Mouse (Mus musculus) T-helper 2 cell (primary cell): ENCODE results near the gene Cacna1h.

Source experiments
- in situ Hi-C: fragments of 300-600 bp; cut with MboI, MseI; formaldehyde crosslinking; loops from one replicate; pipeline ENCODE4 v1.15.1; 2025; ENCODE audit warnings: high pct_unique_total_duplicates

Cacna1h gene

GRCm38 (mm10) chr17:25433617-25434606 is at the start of gene Cacna1h:
Gene Cacna1h, minus strand, starts transcription at chr17:25433783.
- in situ Hi-C loops: no loop called here

GRCm38 (mm10) chr17:25482092-25482491 is 48.5 kb upstream of the Cacna1h start:
- in situ Hi-C loops: no loop called here

GRCm38 (mm10) chr17:25480820-25481219 is 47.2 kb upstream of the Cacna1h start:
- in situ Hi-C loops: no loop called here

- in situ Hi-C loops: no loop called here
Observed at GRCm38 (mm10) chr17:25480152-25480551, 46.6 kb upstream of the Cacna1h start.

GRCm38 (mm10) chr17:25475946-25476744 is 42.6 kb upstream of the Cacna1h start:
- in situ Hi-C loops: loop anchor here (5.0 to 10.0 kb wide), 2 partner anchors 81 to 221 kb away; no protein-coding TSS in a partner anchor

- in situ Hi-C loops: loop anchor here (5.0 to 10.0 kb wide), 2 partner anchors 80 to 223 kb away; no protein-coding TSS in a partner anchor
Observed at GRCm38 (mm10) chr17:25474330-25475077, 40.9 kb upstream of the Cacna1h start.

- in situ Hi-C loops: loop anchor here (10.0 kb wide), 1 partner anchor 77 kb away; no protein-coding TSS in a partner anchor
Observed at GRCm38 (mm10) chr17:25472044-25472443, 38.5 kb upstream of the Cacna1h start.

- in situ Hi-C loops: loop anchor here (10.0 kb wide), 1 partner anchor 77 kb away; no protein-coding TSS in a partner anchor
Observed at GRCm38 (mm10) chr17:25471418-25471817, 37.8 kb upstream of the Cacna1h start.

- in situ Hi-C loops: loop anchor here (10.0 kb wide), 1 partner anchor 75 kb away; no protein-coding TSS in a partner anchor
Observed at GRCm38 (mm10) chr17:25469798-25470197, 36.2 kb upstream of the Cacna1h start.

- in situ Hi-C loops: no loop called here
Observed at GRCm38 (mm10) chr17:25468301-25468700, 34.7 kb upstream of the Cacna1h start.

GRCm38 (mm10) chr17:25467781-25468180 is 34.2 kb upstream of the Cacna1h start:
- in situ Hi-C loops: no loop called here

GRCm38 (mm10) chr17:25466257-25466656 is 32.7 kb upstream of the Cacna1h start:
- in situ Hi-C loops: no loop called here

GRCm38 (mm10) chr17:25464091-25464490 is 30.5 kb upstream of the Cacna1h start:
- in situ Hi-C loops: no loop called here

GRCm38 (mm10) chr17:25463326-25463945 is 29.9 kb upstream of the Cacna1h start:
- in situ Hi-C loops: no loop called here

- in situ Hi-C loops: no loop called here
Observed at GRCm38 (mm10) chr17:25462236-25462875, 28.8 kb upstream of the Cacna1h start.

GRCm38 (mm10) chr17:25456540-25456939 is 23.0 kb upstream of the Cacna1h start:
- in situ Hi-C loops: no loop called here

GRCm38 (mm10) chr17:25454272-25454671 is 20.7 kb upstream of the Cacna1h start, which contains the start of gene Tekt4:
Gene Tekt4, plus strand, starts transcription at chr17:25454615.
- in situ Hi-C loops: no loop called here

GRCm38 (mm10) chr17:25452246-25452965 is 18.8 kb upstream of the Cacna1h start:
- in situ Hi-C loops: no loop called here

- in situ Hi-C loops: no loop called here
Observed at GRCm38 (mm10) chr17:25450329-25450728, 16.7 kb upstream of the Cacna1h start.
